Mouse (Mus musculus): Measurements from ENCODE around the gene Col5a2. TPM values are rescaled to one million over a fixed set of nuclear protein-coding genes. Genes with fewer than 3 reads are reported as not detected.

The Col5a2 gene
- total RNA-seq, 1 experiment, result 40.3 TPM

- DNase-seq (ENCODE audit: low read depth, low spot score), result no peak
These were observed 20.1 kb downstream of the Col5a2 start for GRCm38 (mm10) chr1:45483001-45483400.

GRCm38 (mm10) chr1:45481876-45482275, 21.2 kb downstream of the Col5a2 start:
- TF ChIP-seq ZNF384 (IDR thresholded peaks at IDR 0.05; ENCODE audit: low read depth, low read length), result no peak
- TF ChIP-seq HCFC1 (IDR thresholded peaks at IDR 0.05; ENCODE audit: borderline replicate concordance, insufficient read depth, low read length), result no peak
- no peak for TF ChIP-seq ZC3H11A (IDR thresholded peaks at IDR 0.05; ENCODE audit: borderline replicate concordance, low read depth, low read length)
- Histone ChIP-seq H3K4me3 (ENCODE audit: insufficient read depth in 1 of 2, low read depth in 1 of 2, low read length in 2 of 2, poor library complexity in 1 of 2, severe bottlenecking in 1 of 2) (no peak overlapping the region), H3K9ac (ENCODE audit: insufficient read depth, low read depth, low read length, poor library complexity, severe bottlenecking) (no peak overlapping the region), H3K27ac (ENCODE audit: insufficient read depth, low read depth, low read length, poor library complexity, severe bottlenecking) (no peak overlapping the region), H3K4me1 (ENCODE audit: control insufficient read depth in 2 of 2, insufficient read depth in 2 of 2, low read length in 2 of 2, poor library complexity in 1 of 2) (no peaks in the 10 kb centered on the region), H3K36me3 (ENCODE audit: control insufficient read depth, insufficient read depth, low read length, poor library complexity, severe bottlenecking) (no peaks in the 10 kb centered on the region), H3K9me3 (ENCODE audit: control insufficient read depth, insufficient read depth, low read depth, low read length) (no peaks in the 10 kb centered on the region)
- in situ Hi-C loops (cut with MboI; ENCODE audit: low sequenced_read_pairs in 2 of 2, unreplicated experiment in 2 of 2), result no loop called here
- DNase-seq (ENCODE audit: low read depth, low spot score), result no peak

More at GRCm38 (mm10) chr1:45483001-45483400, 20.1 kb downstream of the Col5a2 start:
- Histone ChIP-seq H3K9me3 (ENCODE audit: control insufficient read depth, insufficient read depth, low read depth, low read length) (no peaks in the 10 kb centered on the region), H3K36me3 (ENCODE audit: control insufficient read depth, insufficient read depth, low read length, poor library complexity, severe bottlenecking) (no peaks in the 10 kb centered on the region), H3K4me3 (ENCODE audit: insufficient read depth in 1 of 2, low read depth in 1 of 2, low read length in 2 of 2, poor library complexity in 1 of 2, severe bottlenecking in 1 of 2) (no peak overlapping the region), H3K27ac (ENCODE audit: insufficient read depth, low read depth, low read length, poor library complexity, severe bottlenecking) (no peak overlapping the region), H3K4me1 (ENCODE audit: control insufficient read depth in 2 of 2, insufficient read depth in 2 of 2, low read length in 2 of 2, poor library complexity in 1 of 2) (no peaks in the 10 kb centered on the region), H3K9ac (ENCODE audit: insufficient read depth, low read depth, low read length, poor library complexity, severe bottlenecking) (no peak overlapping the region)
- TF ChIP-seq MAFK (IDR thresholded peaks at IDR 0.05; ENCODE audit: insufficient read depth, low read depth, low read length) (no peak), HCFC1 (IDR thresholded peaks at IDR 0.05; ENCODE audit: borderline replicate concordance, insufficient read depth, low read length) (no peak), ZNF384 (IDR thresholded peaks at IDR 0.05; ENCODE audit: low read depth, low read length) (no peak), ZC3H11A (IDR thresholded peaks at IDR 0.05; ENCODE audit: borderline replicate concordance, low read depth, low read length) (no peak), CHD2 (IDR thresholded peaks at IDR 0.05; ENCODE audit: low read depth, low read length) (no peak)
- in situ Hi-C loops (cut with MboI; ENCODE audit: low sequenced_read_pairs in 2 of 2, unreplicated experiment in 2 of 2), result no loop called here

DNA sequence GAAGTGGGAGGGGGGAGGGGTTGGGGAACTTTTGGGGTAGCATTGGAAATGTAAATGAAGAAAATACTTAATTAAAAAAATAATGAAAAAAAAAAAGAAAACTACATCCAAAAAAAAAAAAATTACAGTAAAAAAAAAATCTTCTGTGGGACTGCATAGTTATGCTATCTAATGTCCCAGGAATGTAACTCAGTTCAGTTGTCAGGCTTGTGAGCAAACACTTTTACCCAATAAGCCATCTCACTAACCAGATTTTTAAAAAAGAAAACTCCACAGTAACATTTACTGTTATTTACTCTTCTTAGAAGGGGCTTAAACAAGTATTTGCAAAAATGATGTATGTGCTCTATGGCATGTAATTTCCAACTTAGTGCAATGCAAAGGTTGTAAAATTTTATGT, 24.0 kb downstream of the Col5a2 start:
- no peaks in the 10 kb centered on the region for H3K9me3 ChIP-seq (ENCODE audit: control insufficient read depth, insufficient read depth, low read depth, low read length)
- no peak for DNase-seq (ENCODE audit: low read depth, low spot score)
- in situ Hi-C loops (cut with MboI; ENCODE audit: low sequenced_read_pairs in 2 of 2, unreplicated experiment in 2 of 2), result no loop called here
- H3K4me1 ChIP-seq (ENCODE audit: control insufficient read depth in 2 of 2, insufficient read depth in 2 of 2, low read length in 2 of 2, poor library complexity in 1 of 2), result no peaks in the 10 kb centered on the region
- TF ChIP-seq ZC3H11A (IDR thresholded peaks at IDR 0.05; ENCODE audit: borderline replicate concordance, low read depth, low read length), result no peak
- no peak for TF ChIP-seq CHD2 (IDR thresholded peaks at IDR 0.05; ENCODE audit: low read depth, low read length)
- TF ChIP-seq HCFC1 (IDR thresholded peaks at IDR 0.05; ENCODE audit: borderline replicate concordance, insufficient read depth, low read length), result no peak
- no peak for TF ChIP-seq ZNF384 (IDR thresholded peaks at IDR 0.05; ENCODE audit: low read depth, low read length)
- TF ChIP-seq MAFK (IDR thresholded peaks at IDR 0.05; ENCODE audit: insufficient read depth, low read depth, low read length), result no peak
- no peak overlapping the region for H3K9ac ChIP-seq (ENCODE audit: insufficient read depth, low read depth, low read length, poor library complexity, severe bottlenecking)
- no peak overlapping the region for H3K4me3 ChIP-seq (ENCODE audit: insufficient read depth in 1 of 2, low read depth in 1 of 2, low read length in 2 of 2, poor library complexity in 1 of 2, severe bottlenecking in 1 of 2)
- no peaks in the 10 kb centered on the region for H3K36me3 ChIP-seq (ENCODE audit: control insufficient read depth, insufficient read depth, low read length, poor library complexity, severe bottlenecking)
- H3K27ac ChIP-seq (ENCODE audit: insufficient read depth, low read depth, low read length, poor library complexity, severe bottlenecking), result no peak overlapping the region

GRCm38 (mm10) chr1:45472751-45473150, 30.3 kb downstream of the Col5a2 start:
- in situ Hi-C loops (cut with MboI; ENCODE audit: low sequenced_read_pairs in 2 of 2, unreplicated experiment in 2 of 2), result no loop called here
- no peak for TF ChIP-seq MAFK (IDR thresholded peaks at IDR 0.05; ENCODE audit: insufficient read depth, low read depth, low read length)
- Histone ChIP-seq H3K27ac (ENCODE audit: insufficient read depth, low read depth, low read length, poor library complexity, severe bottlenecking) (no peak overlapping the region), H3K9me3 (ENCODE audit: control insufficient read depth, insufficient read depth, low read depth, low read length) (no peaks in the 10 kb centered on the region), H3K36me3 (ENCODE audit: control insufficient read depth, insufficient read depth, low read length, poor library complexity, severe bottlenecking) (no peaks in the 10 kb centered on the region), H3K4me3 (ENCODE audit: insufficient read depth in 1 of 2, low read depth in 1 of 2, low read length in 2 of 2, poor library complexity in 1 of 2, severe bottlenecking in 1 of 2) (no peak overlapping the region), H3K4me1 (ENCODE audit: control insufficient read depth in 2 of 2, insufficient read depth in 2 of 2, low read length in 2 of 2, poor library complexity in 1 of 2) (no peaks in the 10 kb centered on the region), H3K9ac (ENCODE audit: insufficient read depth, low read depth, low read length, poor library complexity, severe bottlenecking) (no peak overlapping the region)
- DNase-seq (ENCODE audit: low read depth, low spot score), result no peak

GRCm38 (mm10) chr1:45460767-45461166, 42.3 kb downstream of the Col5a2 start:
- Histone ChIP-seq H3K4me1 (ENCODE audit: control insufficient read depth in 2 of 2, insufficient read depth in 2 of 2, low read length in 2 of 2, poor library complexity in 1 of 2) (no peaks in the 10 kb centered on the region), H3K9ac (ENCODE audit: insufficient read depth, low read depth, low read length, poor library complexity, severe bottlenecking) (no peak overlapping the region), H3K27ac (ENCODE audit: insufficient read depth, low read depth, low read length, poor library complexity, severe bottlenecking) (no peak overlapping the region), H3K4me3 (ENCODE audit: insufficient read depth in 1 of 2, low read depth in 1 of 2, low read length in 2 of 2, poor library complexity in 1 of 2, severe bottlenecking in 1 of 2) (no peak overlapping the region), H3K36me3 (ENCODE audit: control insufficient read depth, insufficient read depth, low read length, poor library complexity, severe bottlenecking) (no peaks in the 10 kb centered on the region), H3K9me3 (ENCODE audit: control insufficient read depth, insufficient read depth, low read depth, low read length) (no peaks in the 10 kb centered on the region)
- no peak for TF ChIP-seq HCFC1 (IDR thresholded peaks at IDR 0.05; ENCODE audit: borderline replicate concordance, insufficient read depth, low read length)
- TF ChIP-seq ZC3H11A (IDR thresholded peaks at IDR 0.05; ENCODE audit: borderline replicate concordance, low read depth, low read length), result no peak
- TF ChIP-seq CHD2 (IDR thresholded peaks at IDR 0.05; ENCODE audit: low read depth, low read length), result no peak
- no peak for TF ChIP-seq MAFK (IDR thresholded peaks at IDR 0.05; ENCODE audit: insufficient read depth, low read depth, low read length)
- TF ChIP-seq ZNF384 (IDR thresholded peaks at IDR 0.05; ENCODE audit: low read depth, low read length), result no peak
- in situ Hi-C loops (cut with MboI; ENCODE audit: low sequenced_read_pairs in 2 of 2, unreplicated experiment in 2 of 2), result no loop called here
- DNase-seq (ENCODE audit: low read depth, low spot score), result no peak

Measured in ES-E14 (cell line).